Mouse (Mus musculus) ES-E14 (cell line): ENCODE measurements around the gene Erg.

ENCODE experiments used
- CHD2 ChIP-seq: IDR thresholded peaks from 2 replicates; pipeline ENCODE4 v1.6.1; 2014; ENCODE audit warnings: mild to moderate bottlenecking, low read depth, low read length, inconsistent platforms
- HCFC1 ChIP-seq: IDR thresholded peaks from 2 replicates; pipeline ENCODE4 v1.6.1; 2012; ENCODE audit warnings: low read length, inconsistent platforms, borderline replicate concordance; ENCODE audit not compliant: insufficient read depth
- ZNF384 ChIP-seq: IDR thresholded peaks from 2 replicates; pipeline ENCODE4 v1.6.1; 2012; ENCODE audit warnings: low read depth, low read length, inconsistent platforms

DNA sequence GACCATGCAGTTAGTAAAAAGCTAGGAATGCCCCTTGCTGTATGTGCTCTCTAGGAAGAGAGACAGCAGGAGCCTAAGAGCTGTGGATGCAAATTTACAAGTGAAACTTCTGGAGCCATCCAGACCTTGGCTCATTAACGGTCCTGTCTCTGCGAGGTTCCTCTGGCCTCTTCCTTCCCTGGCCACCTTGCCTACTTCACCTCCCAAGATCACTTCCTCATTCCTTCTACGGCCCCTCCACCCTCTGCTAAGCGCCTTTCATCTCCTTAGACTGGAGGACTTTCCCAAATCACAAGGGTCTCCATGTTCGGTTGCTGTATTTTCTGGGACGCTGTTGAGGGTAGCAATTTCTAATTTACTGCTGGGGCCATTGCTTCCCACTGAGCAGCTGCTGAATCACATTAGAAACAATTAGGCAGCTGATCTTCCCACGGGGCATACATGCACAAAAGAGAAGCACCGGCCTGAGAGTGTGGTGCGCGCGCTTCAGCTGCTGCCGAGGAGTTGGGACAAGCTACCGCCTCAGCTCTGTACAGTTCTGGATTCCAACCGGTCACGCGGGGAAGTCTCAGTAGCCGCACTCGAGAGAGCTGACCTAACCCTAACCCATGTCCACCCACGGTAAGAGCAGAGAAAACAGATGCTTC is 14.3 kb upstream of the Erg start:
- TF ChIP-seq HCFC1: no peak
- TF ChIP-seq CHD2: no peak
- TF ChIP-seq ZNF384: no peak
